Mouse (Mus musculus) bone marrow macrophage, adult 2 months (primary cell): ENCODE measurements around the gene Adrb1. TPM values are rescaled to one million over a fixed set of nuclear protein-coding genes. Genes with fewer than 3 reads are reported as not detected.

Experiments used
- H3K27ac ChIP-seq: 2 replicates; pipeline ENCODE4 v1.5.1; 2012; ENCODE audit warnings: low read depth, low read length; ENCODE audit not compliant: insufficient read depth
- H3K4me1 ChIP-seq: 2 replicates; pipeline ENCODE4 v1.6.1; 2012; ENCODE audit warnings: low read length; ENCODE audit not compliant: control insufficient read depth, insufficient read depth
- H3K4me3 ChIP-seq: 2 replicates; pipeline ENCODE4 v1.5.1; 2012; ENCODE audit warnings: mild to moderate bottlenecking, low read length, moderate library complexity; ENCODE audit not compliant: insufficient read depth
- CTCF ChIP-seq: IDR thresholded peaks from 2 replicates; pipeline ENCODE4 v1.5.1; 2012; ENCODE audit warnings: low read depth, mild to moderate bottlenecking, low read length, moderate library complexity
- POLR2A ChIP-seq: IDR thresholded peaks from 2 replicates; pipeline ENCODE4 v1.6.1; 2012; ENCODE audit warnings: mild to moderate bottlenecking, low read depth, low read length, borderline replicate concordance
- polyA plus RNA-seq: library from polyadenylated mRNA; stranded (reverse); fragments of >200 nt; gene quantifications from 2 replicates; pipeline ENCODE4 v1.2.4, GENCODE M21; 2012; ENCODE audit not compliant: missing spikeins, insufficient read depth, insufficient read length

Adrb1 gene
- polyA plus RNA-seq, 1 experiment: not detected

GRCm38 (mm10) chr19:56702039-56702438 lies 20.0 kb upstream of the Adrb1 start:
- Histone ChIP-seq H3K4me1 (peaks cover 14% of the 10 kb centered on the region), H3K27ac (no peak overlapping the region), H3K4me3 (no peak overlapping the region)
- TF ChIP-seq CTCF (no peak), POLR2A (no peak)

DNA sequence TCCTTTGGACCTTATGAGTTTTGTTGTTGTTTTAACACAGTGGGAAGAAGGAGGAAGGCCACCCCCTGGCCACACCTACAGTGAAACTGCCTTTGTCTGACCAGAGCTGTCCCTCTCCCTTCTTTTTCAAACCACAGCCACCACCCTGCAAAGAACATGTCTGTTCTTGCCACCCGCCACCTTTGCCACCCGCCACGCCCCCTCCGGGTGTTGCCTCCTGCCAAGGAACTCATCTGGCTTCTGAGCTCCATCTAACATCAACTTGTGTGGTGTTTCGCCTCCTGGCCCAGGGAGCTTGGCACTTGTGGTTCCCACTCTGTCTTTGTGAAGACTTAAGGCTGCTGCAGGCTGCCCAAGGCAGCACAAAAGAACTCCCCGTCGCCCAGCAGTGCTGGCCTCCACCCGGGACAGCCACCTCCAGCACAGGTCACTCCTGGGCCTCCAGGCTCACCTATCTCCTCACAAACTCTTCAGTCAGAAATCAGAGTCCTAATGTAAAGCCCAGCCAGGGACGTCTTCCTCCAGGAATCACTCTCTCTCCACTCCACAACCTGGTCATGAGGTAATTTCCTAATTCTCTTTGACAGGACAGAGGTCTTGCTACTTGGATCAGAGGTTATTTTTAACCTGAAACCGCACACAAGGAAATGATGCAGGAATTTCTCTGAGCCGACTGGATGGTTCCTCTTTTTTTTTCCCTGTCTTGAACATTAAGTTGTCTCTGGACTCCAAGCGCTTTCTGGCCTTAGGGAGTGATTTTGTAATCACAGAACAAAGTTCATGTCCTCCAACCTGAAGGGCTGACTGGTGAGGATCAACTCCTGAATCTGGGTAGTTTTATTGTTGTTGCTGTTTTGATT lies 18.5 kb upstream of the Adrb1 start:
- Histone ChIP-seq H3K27ac (no peak overlapping the region), H3K4me1 (peaks cover 14% of the 10 kb centered on the region), H3K4me3 (no peak overlapping the region; the same call in 1 of the 2 replicates)
- no peak for TF ChIP-seq POLR2A
- no peak for TF ChIP-seq CTCF

DNA sequence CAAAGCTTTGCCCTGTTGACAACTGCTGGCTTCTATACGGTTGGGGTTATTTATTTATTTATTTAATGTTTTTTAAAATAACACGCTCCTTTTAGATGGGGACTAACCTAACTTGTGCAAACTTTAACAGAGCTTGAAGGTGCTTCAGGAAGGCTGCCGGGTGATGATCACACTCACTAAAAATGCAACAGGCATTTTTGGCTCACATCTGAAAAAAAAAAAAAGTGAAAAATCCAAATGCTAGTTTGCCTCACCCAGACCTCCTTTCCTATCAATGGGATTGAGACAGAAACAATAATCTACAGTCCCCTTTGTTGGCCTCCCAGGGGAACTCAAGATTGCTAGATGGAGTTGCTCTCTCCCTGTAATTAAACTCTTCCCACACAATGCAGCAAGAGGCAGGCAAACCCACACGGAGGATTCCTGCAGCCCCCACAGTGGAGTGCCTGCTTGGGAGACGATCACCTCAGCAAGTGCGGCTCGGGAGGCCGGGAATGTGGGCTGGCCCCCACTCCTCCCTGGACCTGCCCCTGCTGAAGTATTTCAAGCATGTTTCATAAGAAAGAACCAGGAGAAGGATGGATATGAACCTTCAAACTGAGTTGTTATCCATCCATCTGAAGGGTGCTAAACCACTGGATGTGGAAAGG lies 16.8 kb upstream of the Adrb1 start:
- TF ChIP-seq CTCF (no peak), POLR2A (no peak)
- Histone ChIP-seq H3K4me1 (peaks cover 14% of the 10 kb centered on the region), H3K27ac (no peak overlapping the region), H3K4me3 (no peak overlapping the region)

DNA sequence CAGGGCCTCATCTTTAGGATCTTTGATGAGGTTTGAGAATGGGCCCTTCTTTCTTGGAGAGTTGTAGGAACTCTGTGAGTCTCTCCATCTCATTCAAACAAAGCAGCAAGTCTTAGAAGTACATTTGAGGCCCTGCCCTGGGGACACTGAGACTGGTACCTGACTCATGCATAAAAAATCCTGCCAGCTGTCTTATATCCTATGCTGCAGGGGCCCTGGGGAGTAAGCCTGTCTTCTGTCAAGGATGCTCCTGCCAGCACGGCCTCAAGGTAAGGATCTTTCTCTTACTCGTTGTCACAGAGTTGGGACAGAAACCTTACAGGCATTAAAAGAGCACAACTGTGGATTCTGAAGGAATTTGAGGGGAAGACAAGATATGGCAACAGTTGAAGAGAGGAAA lies 13.2 kb upstream of the Adrb1 start:
- Histone ChIP-seq H3K27ac (no peak overlapping the region), H3K4me1 (peaks cover 10% of the 10 kb centered on the region), H3K4me3 (no peak overlapping the region)
- TF ChIP-seq POLR2A (no peak), CTCF (no peak)

DNA sequence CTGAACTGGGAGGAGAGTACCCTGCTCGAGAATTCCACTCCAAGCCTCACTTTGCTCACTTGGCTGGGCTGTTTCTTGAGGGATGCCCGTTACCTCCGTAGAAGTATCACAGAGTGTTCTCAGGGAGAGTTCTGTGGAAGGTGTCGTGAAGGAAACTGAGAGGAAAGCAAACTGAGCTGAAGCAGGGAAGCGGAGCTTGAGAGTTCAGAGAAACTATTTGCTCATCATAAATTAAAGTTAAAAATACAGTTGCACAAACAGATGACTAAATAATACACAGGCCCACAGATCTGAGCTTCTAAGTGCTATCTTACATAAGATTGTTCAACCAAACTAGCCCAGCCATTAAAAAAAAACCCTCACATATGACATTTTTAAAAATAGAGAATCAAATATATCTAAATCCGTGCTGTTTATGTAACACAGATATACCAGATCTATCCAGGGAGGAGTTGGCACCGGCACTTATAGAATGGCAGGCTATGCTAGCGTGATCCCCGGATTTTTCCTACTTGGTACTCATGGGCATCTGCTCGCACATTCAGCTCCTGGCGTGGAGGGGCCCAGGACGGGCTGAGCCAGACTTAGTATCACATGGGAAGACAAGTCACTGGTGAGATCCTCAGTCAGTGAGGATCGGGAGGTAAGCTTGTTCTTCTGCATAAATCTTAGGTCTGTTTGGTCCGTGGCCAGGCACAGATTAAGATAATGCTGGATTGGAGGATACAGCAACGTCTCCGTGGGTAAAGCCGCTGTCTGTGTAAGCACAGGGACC lies 11.7 kb upstream of the Adrb1 start:
- TF ChIP-seq CTCF (no peak), POLR2A (no peak)
- Histone ChIP-seq H3K4me3 (no peak overlapping the region), H3K27ac (no peak overlapping the region), H3K4me1 (peaks cover 3% of the 10 kb centered on the region; the same call in 1 of the 2 replicates)

GRCm38 (mm10) chr19:56713613-56714012 lies 8.4 kb upstream of the Adrb1 start:
- Histone ChIP-seq H3K4me3 (no peak overlapping the region), H3K27ac (no peak overlapping the region), H3K4me1 (peaks cover 3% of the 10 kb centered on the region; the same call in 1 of the 2 replicates)
- TF ChIP-seq CTCF: no peak
- no peak for TF ChIP-seq POLR2A

GRCm38 (mm10) chr19:56714661-56715170 lies 7.3 kb upstream of the Adrb1 start:
- no peak overlapping the region for H3K27ac ChIP-seq
- TF ChIP-seq POLR2A (no peak), CTCF (no peak)
- H3K4me1 ChIP-seq: peaks cover 3% of the 10 kb centered on the region; the same call in 1 of the 2 replicates
- H3K4me3 ChIP-seq: no peak overlapping the region

DNA sequence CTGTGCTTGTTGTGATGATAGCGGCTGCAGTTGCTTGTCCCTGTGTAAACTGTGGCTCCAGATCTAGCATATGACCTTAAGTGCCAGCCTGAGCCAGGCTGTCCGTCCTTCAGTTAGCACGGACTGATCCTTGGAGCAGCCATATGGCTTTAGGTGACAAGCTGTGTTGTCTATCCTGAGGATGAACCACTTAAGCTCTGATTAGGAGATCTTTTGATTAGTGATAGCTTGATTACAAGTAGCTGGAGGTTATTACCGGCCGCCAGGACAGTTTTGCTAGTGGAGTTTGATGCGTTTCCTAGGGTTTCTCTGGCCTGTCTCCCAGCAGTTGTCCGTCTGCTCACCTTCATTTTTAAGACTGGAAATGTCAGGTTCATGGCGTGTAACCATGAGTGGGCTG lies 4.0 kb upstream of the Adrb1 start:
- TF ChIP-seq POLR2A (no peak), CTCF (no peak)
- Histone ChIP-seq H3K4me3 (no peak overlapping the region), H3K4me1 (peaks cover 3% of the 10 kb centered on the region; the same call in 1 of the 2 replicates), H3K27ac (no peak overlapping the region)

DNA sequence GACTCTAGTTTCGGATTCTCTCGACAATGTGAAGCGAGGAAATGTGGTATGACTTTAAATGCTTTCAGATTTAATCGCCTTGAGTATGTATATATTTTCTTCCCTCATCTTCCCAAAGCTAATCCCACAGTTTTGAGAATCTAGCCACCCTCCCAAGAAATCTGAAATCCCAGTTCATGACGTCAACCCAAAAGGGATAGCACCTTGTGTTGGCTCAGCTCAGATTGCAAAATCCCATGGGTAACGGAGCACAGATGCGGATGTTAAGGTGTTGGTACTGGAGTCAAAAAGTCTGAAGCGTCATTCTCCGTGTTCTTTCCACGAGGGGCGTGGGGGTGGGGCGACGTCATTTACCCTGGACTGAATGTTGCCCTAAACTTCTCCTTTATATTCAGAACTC lies 1.1 kb upstream of the Adrb1 start:
- Histone ChIP-seq H3K27ac (no peak overlapping the region), H3K4me1 (peaks cover 4% of the 10 kb centered on the region), H3K4me3 (no peak overlapping the region)
- no peak for TF ChIP-seq POLR2A
- TF ChIP-seq CTCF: no peak

DNA sequence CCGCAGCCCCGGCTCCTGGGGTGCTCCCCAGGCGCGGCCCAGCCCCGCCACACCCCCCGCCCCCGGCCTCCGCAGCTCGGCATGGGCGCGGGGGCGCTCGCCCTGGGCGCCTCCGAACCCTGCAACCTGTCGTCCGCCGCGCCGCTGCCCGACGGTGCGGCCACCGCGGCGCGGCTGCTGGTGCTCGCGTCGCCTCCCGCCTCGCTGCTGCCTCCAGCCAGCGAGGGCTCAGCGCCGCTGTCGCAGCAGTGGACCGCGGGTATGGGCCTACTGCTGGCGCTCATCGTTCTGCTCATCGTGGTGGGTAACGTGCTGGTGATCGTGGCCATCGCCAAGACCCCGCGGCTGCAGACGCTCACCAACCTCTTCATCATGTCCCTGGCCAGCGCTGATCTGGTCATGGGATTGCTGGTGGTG lies 300 bp downstream of the Adrb1 start:
- Histone ChIP-seq H3K4me1 (peaks cover 10% of the 10 kb centered on the region), H3K4me3 (peak overlapping the region; percentile 17; the same call in 1 of the 2 replicates), H3K27ac (no peak overlapping the region)
- TF ChIP-seq POLR2A (no peak), CTCF (no peak)
